Mouse (Mus musculus): Measurements from ENCODE around the gene Osmr. TPM values are rescaled to one million over a fixed set of nuclear protein-coding genes. Genes with fewer than 3 reads are reported as not detected.

Osmr gene
- 2.7 and 3.1 TPM in 2 replicates for polyA plus RNA-seq (2011; ENCODE audit: insufficient read depth, insufficient read length, low replicate concordance, missing spikeins)

DNA sequence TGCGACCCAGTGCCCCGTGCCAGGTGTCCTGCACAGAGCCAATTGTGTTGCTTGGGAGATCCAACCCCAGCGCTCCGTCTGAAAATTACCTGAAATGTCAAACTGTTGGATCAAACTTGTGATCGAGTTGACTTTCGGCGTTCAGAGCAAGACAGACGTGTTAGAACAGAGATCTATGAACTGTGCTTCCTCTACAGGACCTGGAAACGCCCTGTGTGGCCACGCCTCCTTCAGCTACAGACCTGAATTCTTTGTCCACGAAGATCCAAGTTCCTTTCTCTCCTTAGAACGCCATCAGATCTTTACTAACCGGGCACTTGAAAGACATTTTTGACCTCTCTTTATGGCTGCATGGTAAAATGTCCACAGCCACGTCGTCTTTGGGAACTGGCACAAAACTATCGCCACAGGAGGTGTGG, at the start of gene Osmr:
Gene Osmr (minus strand): TSS at position 369 of the 419 bp plus-strand sequence.
- no peak for TF ChIP-seq POLR2A (IDR thresholded peaks at IDR 0.05; ENCODE audit: borderline replicate concordance, control insufficient read depth, low read depth, low read length)
- no peak for TF ChIP-seq CTCF (IDR thresholded peaks at IDR 0.05; ENCODE audit: control insufficient read depth, insufficient read depth, low read length)
- 10% methylated on average over 16 of the region's 16 CpGs for WGBS
- Histone ChIP-seq H3K4me1 (ENCODE audit: control insufficient read depth, insufficient read depth, low read length) (no peaks in the 10 kb centered on the region), H3K4me3 (replicated peaks; ENCODE audit: control insufficient read depth, low read depth, low read length) (peak within 1 kb of the TSS; percentile 15), H3K27ac (ENCODE audit: control insufficient read depth, insufficient read depth, low read depth, low read length, poor library complexity) (no peak within 1 kb of the TSS)

DNA sequence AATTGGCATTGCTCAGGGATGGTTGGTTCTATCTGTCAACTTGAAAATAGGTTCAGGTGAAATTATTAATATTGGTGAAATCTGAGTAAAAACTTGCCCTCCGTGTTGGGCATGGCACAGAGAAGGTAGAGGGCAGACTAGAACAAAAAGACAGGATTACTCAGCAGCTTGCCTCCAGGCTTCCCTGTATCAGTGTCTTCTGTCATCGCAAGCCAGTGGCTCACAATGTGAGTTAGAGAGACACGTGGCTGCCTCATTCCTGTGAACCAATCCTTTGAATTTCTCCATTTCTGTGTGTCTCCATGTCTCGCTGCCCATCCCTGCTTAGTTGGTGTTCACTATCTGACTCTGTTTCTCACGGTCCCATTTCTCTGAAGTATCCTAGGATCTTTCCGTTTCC, 44.6 kb upstream of the Osmr start:
- H3K4me1 ChIP-seq (ENCODE audit: control insufficient read depth, insufficient read depth, low read length) = no peaks in the 10 kb centered on the region
- TF ChIP-seq CTCF (IDR thresholded peaks at IDR 0.05; ENCODE audit: control insufficient read depth, insufficient read depth, low read length) = no peak
- TF ChIP-seq POLR2A (IDR thresholded peaks at IDR 0.05; ENCODE audit: borderline replicate concordance, control insufficient read depth, low read depth, low read length) = no peak
- H3K27ac ChIP-seq (ENCODE audit: control insufficient read depth, insufficient read depth, low read depth, low read length, poor library complexity) = no peak overlapping the region
- 72% methylated on average over 6 of the region's 6 CpGs for WGBS
- H3K4me3 ChIP-seq (replicated peaks; ENCODE audit: control insufficient read depth, low read depth, low read length) = no peak overlapping the region

DNA sequence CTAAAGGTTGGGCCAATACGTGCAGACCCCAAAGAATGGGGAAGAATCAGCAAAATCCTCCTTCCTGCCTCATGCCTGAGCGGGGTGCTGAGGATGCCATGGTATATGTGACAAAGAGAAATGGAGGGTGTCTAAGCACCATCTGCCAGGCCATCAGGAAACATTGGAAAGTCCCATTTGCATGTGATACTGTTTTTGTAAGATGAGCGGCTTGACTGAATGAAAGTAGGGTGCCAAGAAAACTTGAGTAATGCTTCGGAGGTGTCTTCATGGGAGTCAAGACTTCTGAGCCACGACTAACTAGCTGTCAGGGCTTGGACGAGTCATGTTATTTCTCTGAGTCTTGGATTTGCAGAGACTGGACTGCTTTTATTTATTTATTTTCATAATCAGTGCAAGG, 39.4 kb upstream of the Osmr start:
- H3K4me3 ChIP-seq (replicated peaks; ENCODE audit: control insufficient read depth, low read depth, low read length) = no peak overlapping the region
- H3K4me1 ChIP-seq (ENCODE audit: control insufficient read depth, insufficient read depth, low read length) = no peaks in the 10 kb centered on the region
- TF ChIP-seq CTCF (IDR thresholded peaks at IDR 0.05; ENCODE audit: control insufficient read depth, insufficient read depth, low read length) (no peak), POLR2A (IDR thresholded peaks at IDR 0.05; ENCODE audit: borderline replicate concordance, control insufficient read depth, low read depth, low read length) (no peak)
- no peak overlapping the region for H3K27ac ChIP-seq (ENCODE audit: control insufficient read depth, insufficient read depth, low read depth, low read length, poor library complexity)
- 80% methylated on average over 6 of the region's 6 CpGs for WGBS

DNA sequence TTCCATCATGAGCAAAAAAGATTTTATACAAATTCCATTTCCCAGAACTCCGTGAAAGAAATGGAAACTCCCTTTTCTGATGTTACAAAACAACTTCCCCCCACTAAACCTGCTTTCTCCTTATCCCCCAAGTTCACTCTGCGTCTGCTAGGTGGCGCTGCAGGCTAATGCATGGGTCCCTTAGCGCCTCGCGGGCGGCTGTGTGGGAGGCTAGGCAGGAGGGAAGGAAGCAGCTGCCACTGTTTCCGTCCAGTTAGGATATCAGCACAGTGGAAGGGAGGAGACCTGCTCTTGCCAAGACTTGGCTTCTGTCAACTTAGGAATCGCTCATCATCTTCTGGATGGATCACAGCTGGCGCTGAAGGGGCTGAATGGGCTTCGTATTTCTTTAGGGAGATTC, 34.9 kb upstream of the Osmr start:
- Histone ChIP-seq H3K4me3 (replicated peaks; ENCODE audit: control insufficient read depth, low read depth, low read length) (no peak overlapping the region), H3K27ac (ENCODE audit: control insufficient read depth, insufficient read depth, low read depth, low read length, poor library complexity) (no peak overlapping the region), H3K4me1 (ENCODE audit: control insufficient read depth, insufficient read depth, low read length) (no peaks in the 10 kb centered on the region)
- WGBS = 4% methylated on average over 11 of the region's 11 CpGs
- TF ChIP-seq CTCF (IDR thresholded peaks at IDR 0.05; ENCODE audit: control insufficient read depth, insufficient read depth, low read length) = peak; percentile 87
- TF ChIP-seq POLR2A (IDR thresholded peaks at IDR 0.05; ENCODE audit: borderline replicate concordance, control insufficient read depth, low read depth, low read length) = no peak

DNA sequence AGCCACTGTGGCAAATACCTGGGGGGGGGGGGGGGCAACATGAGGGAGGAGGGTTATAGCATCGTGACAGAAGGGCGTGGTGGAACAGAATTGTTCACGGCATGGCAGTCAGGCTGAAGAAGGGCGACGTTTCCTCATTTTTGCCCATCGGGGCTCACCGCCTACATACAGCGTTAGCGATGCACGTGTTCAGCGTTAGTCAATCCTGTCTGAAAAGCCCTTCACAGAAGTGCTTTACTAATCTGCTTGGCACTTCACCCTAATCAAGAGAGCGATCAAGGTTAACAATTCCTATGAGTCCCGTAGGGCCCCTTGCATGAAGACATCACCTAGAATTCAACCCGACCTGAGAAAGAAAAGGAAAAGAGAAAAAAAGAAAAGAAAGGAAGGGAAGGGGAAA, 34.3 kb upstream of the Osmr start:
- H3K4me1 ChIP-seq (ENCODE audit: control insufficient read depth, insufficient read depth, low read length) = no peaks in the 10 kb centered on the region
- no peak overlapping the region for H3K27ac ChIP-seq (ENCODE audit: control insufficient read depth, insufficient read depth, low read depth, low read length, poor library complexity)
- H3K4me3 ChIP-seq (replicated peaks; ENCODE audit: control insufficient read depth, low read depth, low read length) = no peak overlapping the region
- no peak for TF ChIP-seq POLR2A (IDR thresholded peaks at IDR 0.05; ENCODE audit: borderline replicate concordance, control insufficient read depth, low read depth, low read length)
- no peak for TF ChIP-seq CTCF (IDR thresholded peaks at IDR 0.05; ENCODE audit: control insufficient read depth, insufficient read depth, low read length)
- WGBS = 45% methylated on average over 14 of the region's 14 CpGs

DNA sequence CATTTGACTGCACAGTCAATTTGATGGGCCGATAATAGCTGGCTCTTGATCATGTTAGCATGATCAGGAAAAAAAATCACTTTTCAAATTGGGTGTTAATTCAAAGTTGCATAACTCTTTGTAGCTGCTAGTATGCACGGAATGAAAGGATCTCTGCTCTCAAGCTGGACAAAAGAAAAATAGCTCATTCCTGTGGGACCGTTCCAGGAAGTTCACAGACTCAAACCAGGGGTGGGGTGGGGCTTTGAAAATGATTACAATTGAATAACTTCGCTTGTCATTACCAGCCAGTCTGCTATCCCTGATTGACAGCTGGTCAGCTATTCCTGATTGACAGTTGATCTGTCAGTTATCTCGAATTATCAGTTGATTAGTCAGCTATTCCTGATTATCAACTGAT, 33.8 kb upstream of the Osmr start:
- Histone ChIP-seq H3K4me1 (ENCODE audit: control insufficient read depth, insufficient read depth, low read length) (no peaks in the 10 kb centered on the region), H3K4me3 (replicated peaks; ENCODE audit: control insufficient read depth, low read depth, low read length) (no peak overlapping the region), H3K27ac (ENCODE audit: control insufficient read depth, insufficient read depth, low read depth, low read length, poor library complexity) (no peak overlapping the region)
- WGBS = 30% methylated on average over 5 of the region's 5 CpGs
- no peak for TF ChIP-seq CTCF (IDR thresholded peaks at IDR 0.05; ENCODE audit: control insufficient read depth, insufficient read depth, low read length)
- no peak for TF ChIP-seq POLR2A (IDR thresholded peaks at IDR 0.05; ENCODE audit: borderline replicate concordance, control insufficient read depth, low read depth, low read length)

DNA sequence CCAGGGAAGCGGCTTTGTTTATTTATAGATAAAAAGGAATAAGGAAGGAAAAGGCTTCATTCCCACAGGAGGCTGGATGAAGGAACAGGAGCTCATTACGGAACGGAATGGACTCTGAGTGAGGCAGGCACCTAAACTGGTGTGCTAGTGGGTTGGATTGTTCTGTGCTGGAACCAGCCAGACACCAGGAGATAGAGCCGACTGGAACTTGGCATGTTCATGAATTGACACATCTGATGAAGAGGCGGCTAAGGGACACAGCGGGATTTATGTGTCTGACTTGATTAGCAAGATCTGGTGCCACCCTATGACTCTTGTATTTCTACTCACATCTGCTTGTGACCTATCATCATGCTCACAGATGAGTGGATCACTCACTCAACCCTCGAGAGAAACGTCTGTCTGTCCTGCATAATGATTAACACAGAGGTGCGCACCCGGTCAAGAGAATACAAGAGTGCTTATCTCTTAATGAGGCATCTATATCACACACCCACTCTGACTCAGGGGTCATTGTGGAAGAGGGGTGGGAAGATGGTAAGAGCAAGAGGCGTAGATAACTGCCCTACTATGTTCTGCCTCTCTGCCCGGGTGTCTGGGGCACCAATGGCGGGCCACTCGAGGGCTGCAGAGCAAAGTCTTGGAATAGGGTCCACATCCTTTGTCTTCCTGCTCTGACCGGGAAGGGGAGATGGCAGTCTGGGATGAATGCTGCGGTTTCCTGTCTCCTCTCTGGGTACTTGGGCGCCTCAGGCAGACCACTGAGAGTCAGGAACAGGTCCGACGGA, 31.7 kb upstream of the Osmr start:
- H3K27ac ChIP-seq (ENCODE audit: control insufficient read depth, insufficient read depth, low read depth, low read length, poor library complexity) = no peak overlapping the region
- H3K4me3 ChIP-seq (replicated peaks; ENCODE audit: control insufficient read depth, low read depth, low read length) = no peak overlapping the region
- no peaks in the 10 kb centered on the region for H3K4me1 ChIP-seq (ENCODE audit: control insufficient read depth, insufficient read depth, low read length)
- WGBS = 54% methylated on average over 19 of the region's 19 CpGs
- TF ChIP-seq CTCF (IDR thresholded peaks at IDR 0.05; ENCODE audit: control insufficient read depth, insufficient read depth, low read length) (no peak), POLR2A (IDR thresholded peaks at IDR 0.05; ENCODE audit: borderline replicate concordance, control insufficient read depth, low read depth, low read length) (no peak)

DNA sequence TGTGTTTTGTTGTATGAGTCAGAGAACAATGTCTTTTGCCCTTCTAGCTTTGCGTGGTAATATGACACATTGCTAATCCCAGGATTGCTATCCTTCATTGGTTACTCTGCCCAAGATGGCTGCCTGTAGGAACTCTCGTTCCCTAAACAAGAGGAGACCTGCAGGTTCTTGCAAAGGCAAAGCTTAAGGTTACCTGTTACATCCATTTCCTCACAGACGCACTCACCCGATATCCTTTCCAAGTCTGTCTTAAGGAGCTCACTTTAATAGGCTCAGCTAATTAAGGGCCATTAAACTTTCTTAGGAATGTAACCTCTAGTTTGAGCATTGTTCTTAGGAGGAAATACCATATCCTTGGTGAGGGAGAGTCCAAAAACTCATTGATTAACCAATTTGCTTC, 31.0 kb upstream of the Osmr start:
- no peak for TF ChIP-seq POLR2A (IDR thresholded peaks at IDR 0.05; ENCODE audit: borderline replicate concordance, control insufficient read depth, low read depth, low read length)
- TF ChIP-seq CTCF (IDR thresholded peaks at IDR 0.05; ENCODE audit: control insufficient read depth, insufficient read depth, low read length) = no peak
- 81% methylated on average over 4 of the region's 4 CpGs for WGBS
- Histone ChIP-seq H3K4me1 (ENCODE audit: control insufficient read depth, insufficient read depth, low read length) (no peaks in the 10 kb centered on the region), H3K27ac (ENCODE audit: control insufficient read depth, insufficient read depth, low read depth, low read length, poor library complexity) (no peak overlapping the region), H3K4me3 (replicated peaks; ENCODE audit: control insufficient read depth, low read depth, low read length) (no peak overlapping the region)

Measured in bone marrow, adult 2 months (tissue).